Mouse (Mus musculus) ES-E14 (cell line): ENCODE measurements around the gene Draxin.

ENCODE experiments used
- HCFC1 ChIP-seq: IDR thresholded peaks from 2 replicates; pipeline ENCODE4 v1.6.1; 2012; ENCODE audit warnings: low read length, inconsistent platforms, borderline replicate concordance; ENCODE audit not compliant: insufficient read depth
- MAFK ChIP-seq: IDR thresholded peaks from 2 replicates; pipeline ENCODE4 v1.6.1; 2014; ENCODE audit warnings: mild to moderate bottlenecking, low read depth, low read length, inconsistent platforms; ENCODE audit not compliant: insufficient read depth

DNA sequence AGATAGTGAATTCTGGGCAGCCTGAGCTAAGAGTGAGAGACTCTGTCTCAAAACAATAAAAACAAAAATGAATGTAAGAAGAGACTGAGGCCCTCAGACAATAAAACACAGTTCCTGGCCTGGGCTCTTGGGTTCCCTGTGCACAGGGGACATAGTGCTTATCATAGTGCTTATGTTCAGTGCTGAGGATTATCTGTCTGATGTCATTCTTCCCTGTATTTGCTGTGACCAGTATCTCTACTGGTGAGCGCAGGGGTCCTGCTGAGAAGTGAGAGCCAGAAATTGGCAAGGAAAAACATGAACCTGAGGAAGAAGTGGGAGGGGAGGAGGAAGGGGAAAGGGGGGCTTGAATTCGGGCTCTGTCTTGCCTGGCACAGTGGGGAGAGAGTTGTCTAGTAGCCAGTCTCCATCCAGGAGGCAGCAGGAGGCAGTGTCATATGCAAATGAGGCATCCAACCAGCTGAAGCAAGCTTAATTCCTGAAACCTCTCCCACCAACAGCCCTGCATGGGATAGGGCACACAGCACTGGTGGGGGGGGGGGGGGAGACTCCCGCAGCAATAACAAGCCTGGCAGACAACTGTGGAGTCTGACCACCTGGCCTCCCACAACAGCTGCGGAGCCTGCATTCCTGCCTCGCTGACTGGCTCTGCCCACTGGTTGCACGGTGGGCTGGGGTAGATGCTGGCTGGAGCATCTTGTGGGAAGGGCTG lies 8.4 kb downstream of the Draxin start:
- TF ChIP-seq MAFK, result no peak
- TF ChIP-seq HCFC1, result no peak
